Mouse (Mus musculus): ENCODE measurements around the gene Tff1.

Gene Tff1

GRCm38 (mm10) chr17:31165127-31165526 lies at the start of gene Tff1:
TSS of gene Tff1 (minus strand) at chr17:31165277.
- DNase-seq: no peak

GRCm38 (mm10) chr17:31211881-31212280 lies 46.8 kb upstream of the Tff1 start:
- peak; percentile 51 for DNase-seq

GRCm38 (mm10) chr17:31210299-31210698 lies 45.2 kb upstream of the Tff1 start:
- peak; percentile 44 for DNase-seq

GRCm38 (mm10) chr17:31209376-31209930 lies 44.4 kb upstream of the Tff1 start:
- DNase-seq: peak; percentile 53

GRCm38 (mm10) chr17:31208654-31209053 lies 43.6 kb upstream of the Tff1 start:
- DNase-seq: peak; percentile 74

GRCm38 (mm10) chr17:31207771-31208334 lies 42.8 kb upstream of the Tff1 start, which contains the start of gene Ubash3a:
TSS of gene Ubash3a (plus strand) at chr17:31207873.
- peak; percentile 78 for DNase-seq

- peak; percentile 80 for DNase-seq
Measured at GRCm38 (mm10) chr17:31198877-31199276, 33.8 kb upstream of the Tff1 start, which contains the start of gene Tmprss3. TSS of gene Tmprss3 (minus strand) at chr17:31198977.

- DNase-seq: no peak
Measured at GRCm38 (mm10) chr17:31196283-31196682, 31.2 kb upstream of the Tff1 start.

- no peak for DNase-seq
Measured at GRCm38 (mm10) chr17:31195207-31195606, 30.1 kb upstream of the Tff1 start.

GRCm38 (mm10) chr17:31193360-31193759 lies 28.3 kb upstream of the Tff1 start:
- no peak for DNase-seq

GRCm38 (mm10) chr17:31192663-31193062 lies 27.6 kb upstream of the Tff1 start:
- peak; percentile 70 for DNase-seq

- peak; percentile 64 for DNase-seq
Measured at GRCm38 (mm10) chr17:31191825-31192224, 26.7 kb upstream of the Tff1 start.

- no peak for DNase-seq
Measured at GRCm38 (mm10) chr17:31187370-31187769, 22.3 kb upstream of the Tff1 start.

GRCm38 (mm10) chr17:31184269-31184990 lies 19.4 kb upstream of the Tff1 start:
- no peak for DNase-seq

- no peak for DNase-seq
Measured at GRCm38 (mm10) chr17:31183180-31183974, 18.3 kb upstream of the Tff1 start.

- DNase-seq: no peak
Measured at GRCm38 (mm10) chr17:31181490-31181889, 16.4 kb upstream of the Tff1 start.

- DNase-seq: no peak
Measured at GRCm38 (mm10) chr17:31176321-31176720, 11.2 kb upstream of the Tff1 start.

GRCm38 (mm10) chr17:31169796-31170195 lies 4.7 kb upstream of the Tff1 start:
- no peak for DNase-seq

GRCm38 (mm10) chr17:31163821-31164220 lies 1.3 kb downstream of the Tff1 start:
- DNase-seq: no peak

GRCm38 (mm10) chr17:31162607-31163006 lies 2.5 kb downstream of the Tff1 start:
- DNase-seq: no peak

GRCm38 (mm10) chr17:31160291-31160690 lies 4.8 kb downstream of the Tff1 start:
- DNase-seq: no peak

GRCm38 (mm10) chr17:31157921-31158320 lies 7.2 kb downstream of the Tff1 start:
- DNase-seq: no peak

GRCm38 (mm10) chr17:31153785-31154184 lies 11.3 kb downstream of the Tff1 start:
- DNase-seq: no peak

Data from heart, adult 11 months (tissue).